Mouse (Mus musculus) CH12.LX (cell line): ENCODE data around the gene Mier1.

Source experiments
- CHD1 ChIP-seq: IDR thresholded peaks from 2 replicates; pipeline ENCODE4 v1.6.1; 2012; ENCODE audit warnings: low read depth, low read length, improper control_type of control experiment, inconsistent platforms
- GABPA ChIP-seq: IDR thresholded peaks from 2 replicates; pipeline ENCODE4 v1.6.1; 2012; ENCODE audit warnings: low read depth, low read length, improper control_type of control experiment, inconsistent platforms; ENCODE audit not compliant: insufficient replicate concordance
- ZC3H11A ChIP-seq: IDR thresholded peaks from 2 replicates; pipeline ENCODE4 v1.6.1; 2012; ENCODE audit warnings: low read depth, mild to moderate bottlenecking, inconsistent platforms, low read length, improper control_type of control experiment

GRCm38 (mm10) chr4:103213859-103214497, 99.8 kb downstream of the Mier1 start:
- TF ChIP-seq ZC3H11A (no peak), CHD1 (peak; percentile 64; the same call in 1 of the 2 replicates), GABPA (no peak)
